Mouse (Mus musculus) heart, postnatal 4 days (tissue): Measurements from ENCODE around the gene Cox17. TPM values are rescaled to one million over a fixed set of nuclear protein-coding genes. Genes with fewer than 3 reads are reported as not detected.

Source experiments
- DNase-seq: peaks from one replicate; pipeline ENCODE4 v3.0.0; 2021
- total RNA-seq, 2 experiments: library from RNA; stranded (reverse); gene quantifications; 2 replicates each; pipeline ENCODE4 v1.2.3; 2021

The Cox17 gene
- total RNA-seq, 2 experiments from 2014 or later = 203 to 222 TPM

DNA sequence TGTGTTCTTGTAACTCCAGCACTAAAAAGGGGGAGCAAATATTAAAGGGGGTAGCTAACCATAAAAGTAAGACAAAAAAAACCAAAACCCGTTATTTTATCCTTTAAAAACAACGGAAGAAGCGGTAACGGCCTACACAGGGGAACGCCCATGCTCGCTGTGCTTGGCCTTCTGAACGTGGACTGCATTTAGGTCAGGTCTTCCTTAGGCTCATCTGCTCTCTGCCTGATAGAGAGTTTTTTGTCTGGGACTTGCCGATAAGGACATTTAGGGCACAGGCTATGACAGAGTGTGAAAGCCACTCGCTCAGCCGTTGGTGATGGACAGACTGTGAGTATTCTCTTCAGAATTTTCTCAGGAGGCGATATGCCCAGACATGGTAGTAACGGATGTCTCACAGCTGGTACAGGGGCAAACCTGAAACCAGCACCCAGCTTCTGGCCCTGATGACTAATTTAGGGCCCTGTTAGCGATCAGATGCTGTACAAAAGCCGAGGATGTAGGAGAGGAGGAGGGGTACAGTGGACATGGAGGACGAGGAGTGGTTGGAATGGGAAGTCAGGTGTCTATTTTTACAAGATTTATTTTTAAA, 25.0 kb downstream of the Cox17 start:
- no peak for DNase-seq

DNA sequence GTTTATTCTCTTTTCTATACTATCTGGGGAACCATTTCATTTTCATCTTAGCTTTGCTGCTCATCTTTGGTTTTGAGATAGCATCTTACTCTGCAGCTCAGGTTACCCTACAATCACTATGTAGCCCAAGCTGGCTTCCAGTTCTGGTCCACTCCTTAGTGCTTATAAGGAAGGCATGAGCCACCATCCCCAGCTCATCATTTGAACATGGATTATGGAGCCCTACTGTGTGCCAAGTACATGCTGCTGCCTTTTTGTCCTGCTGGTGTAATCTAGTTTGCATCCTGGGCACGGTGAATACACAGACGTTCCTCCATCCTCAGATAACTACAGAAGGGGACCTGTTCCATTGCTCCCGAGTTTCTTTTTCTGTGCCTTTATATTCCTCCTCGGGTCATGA, 26.1 kb downstream of the Cox17 start:
- no peak for DNase-seq

DNA sequence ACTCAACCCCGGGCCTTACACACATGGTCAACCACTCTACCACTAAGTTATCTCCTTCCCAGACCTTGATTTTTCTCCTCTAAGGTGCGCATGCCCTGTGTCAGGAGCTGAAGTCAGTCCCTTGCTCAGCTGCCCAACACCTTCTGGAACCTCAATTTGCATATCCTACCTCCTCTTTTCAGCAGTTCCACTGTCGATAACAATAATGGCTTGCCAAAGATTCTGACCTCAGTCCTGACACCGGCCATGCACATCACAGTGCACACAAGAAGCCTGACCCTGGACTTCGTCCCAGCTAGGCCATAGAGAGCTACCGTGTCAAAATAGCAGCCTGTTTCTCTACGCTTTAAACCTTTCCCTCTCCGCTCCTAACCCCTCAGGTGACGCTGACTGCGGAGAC, 26.6 kb downstream of the Cox17 start:
- peak; percentile 29 for DNase-seq

DNA sequence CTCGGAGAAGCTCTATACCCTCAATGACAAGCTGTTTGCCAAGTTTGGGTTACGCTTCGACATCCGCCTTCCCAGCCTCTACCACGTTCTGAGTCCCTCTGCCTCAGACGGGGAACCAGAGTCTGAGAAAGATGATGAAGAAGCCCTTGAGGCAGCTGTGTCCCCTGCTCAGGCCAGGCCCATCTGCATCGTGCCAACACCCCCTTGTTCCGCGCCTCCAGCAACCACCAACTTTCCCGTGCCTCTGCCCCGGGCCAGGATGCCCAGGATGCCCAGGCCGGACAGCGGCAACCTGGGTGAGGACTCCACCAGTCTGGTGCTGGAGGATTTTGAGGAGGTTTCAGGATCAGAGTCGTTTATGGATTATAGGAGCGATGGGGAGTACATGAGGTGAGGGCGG, 27.1 kb downstream of the Cox17 start:
- DNase-seq = no peak

DNA sequence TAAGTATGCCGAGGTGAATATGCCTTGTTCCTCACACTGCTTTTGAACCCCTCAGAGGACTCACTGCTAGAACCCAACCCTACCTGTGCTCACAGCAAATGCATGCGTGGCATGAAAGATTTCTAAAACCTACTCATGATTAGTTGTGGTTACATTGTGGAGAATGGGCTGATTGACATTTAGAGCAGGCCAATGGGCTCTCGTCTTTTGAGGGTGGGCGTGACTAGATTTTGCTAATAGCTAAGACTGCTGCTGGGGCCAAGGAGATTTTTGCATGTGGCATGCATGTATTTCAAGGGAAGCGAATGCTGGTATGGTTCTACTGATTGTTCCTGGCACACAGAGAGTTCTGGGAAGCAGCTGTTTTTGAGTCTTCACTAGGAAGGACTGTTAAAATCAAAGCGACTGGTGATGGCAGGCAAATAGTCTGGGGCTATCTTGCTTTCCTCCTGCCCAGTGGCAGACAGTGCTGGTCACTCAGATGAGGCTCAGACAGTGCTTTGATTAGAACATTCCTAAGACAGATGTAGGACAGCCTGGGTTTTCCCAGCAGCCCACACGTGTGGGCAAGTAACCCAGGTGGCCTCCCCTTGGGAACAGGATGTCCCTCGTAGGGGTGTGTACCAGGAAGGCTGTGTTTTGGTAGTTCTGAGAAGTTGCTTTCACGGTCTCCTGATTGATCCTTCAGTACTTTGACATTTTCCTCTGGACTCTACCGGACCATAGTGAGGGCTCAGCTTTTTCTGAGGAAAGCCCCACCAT, 27.8 kb downstream of the Cox17 start:
- no peak for DNase-seq

DNA sequence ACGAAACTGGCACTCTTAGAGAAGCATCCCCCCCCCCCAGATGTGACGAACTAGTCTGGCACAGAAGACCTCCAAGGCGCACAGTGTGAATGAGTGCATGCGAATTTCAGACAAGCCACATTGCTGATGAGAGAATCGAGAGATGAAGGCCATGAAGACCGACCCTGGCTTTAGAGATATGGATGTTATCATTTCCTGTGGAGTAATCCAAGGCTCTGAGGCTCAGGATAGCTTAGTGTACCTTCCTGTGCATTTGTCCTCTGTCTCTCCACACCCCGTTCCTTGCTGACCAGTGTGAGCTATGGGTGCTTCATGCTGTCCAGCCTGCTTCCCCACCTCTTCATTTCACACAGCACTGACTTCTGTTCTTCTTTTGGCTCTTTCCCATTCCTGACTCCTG, 28.4 kb downstream of the Cox17 start:
- no peak for DNase-seq

DNA sequence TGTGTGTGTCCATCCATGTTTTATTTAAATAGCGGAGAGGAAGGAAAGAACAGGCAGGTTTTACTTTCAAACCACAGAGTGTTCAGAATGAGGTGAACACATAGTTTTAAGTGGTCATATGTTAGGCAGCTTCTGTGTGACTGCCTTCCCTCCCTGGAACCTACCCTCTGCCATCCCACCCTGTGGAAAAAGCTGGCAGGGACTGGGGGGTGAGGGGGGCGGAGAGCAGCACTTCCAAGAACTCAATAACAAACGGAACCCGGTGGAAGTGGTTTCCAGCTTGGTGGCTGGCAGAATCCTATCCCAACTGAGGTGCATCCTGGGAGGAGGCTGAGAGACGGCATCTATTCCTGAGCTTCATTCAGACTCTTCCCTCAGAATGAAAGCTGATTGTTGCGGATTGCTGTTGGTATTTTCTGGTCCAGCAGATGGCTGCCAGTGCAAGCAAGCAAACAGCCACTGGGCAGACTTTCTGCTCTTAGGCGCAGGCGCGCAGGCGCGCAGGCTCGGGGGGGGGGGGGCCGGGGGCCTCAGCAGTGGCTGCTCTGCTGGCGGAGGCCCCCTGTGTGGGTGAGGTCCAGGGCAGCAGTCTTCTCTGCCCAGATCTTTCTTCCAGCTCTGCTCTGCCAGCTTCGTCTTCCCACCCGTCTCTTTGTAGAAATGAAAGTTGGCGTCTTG, 29.5 kb downstream of the Cox17 start:
- DNase-seq = peak; percentile 41

DNA sequence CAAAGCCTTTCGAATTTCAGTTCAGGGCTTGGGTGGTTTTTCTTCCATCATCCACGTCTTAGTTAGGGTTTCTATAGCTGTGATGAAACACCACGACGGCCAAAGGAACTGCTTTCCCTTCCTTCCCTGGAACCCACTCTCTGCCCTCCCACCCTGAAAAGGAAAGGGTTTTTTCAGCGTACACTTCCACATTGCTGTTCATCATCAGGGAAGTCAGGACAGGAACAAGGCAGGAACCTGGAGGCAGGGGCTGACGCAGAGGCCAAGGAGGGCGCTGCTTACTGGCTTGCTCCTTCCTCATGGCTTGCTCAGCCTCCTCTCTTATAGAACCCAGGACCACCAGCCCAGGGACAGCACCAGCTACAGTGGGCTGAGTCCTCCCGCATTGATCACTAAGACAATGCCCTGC, 30.1 kb downstream of the Cox17 start:
- peak; percentile 40 for DNase-seq

DNA sequence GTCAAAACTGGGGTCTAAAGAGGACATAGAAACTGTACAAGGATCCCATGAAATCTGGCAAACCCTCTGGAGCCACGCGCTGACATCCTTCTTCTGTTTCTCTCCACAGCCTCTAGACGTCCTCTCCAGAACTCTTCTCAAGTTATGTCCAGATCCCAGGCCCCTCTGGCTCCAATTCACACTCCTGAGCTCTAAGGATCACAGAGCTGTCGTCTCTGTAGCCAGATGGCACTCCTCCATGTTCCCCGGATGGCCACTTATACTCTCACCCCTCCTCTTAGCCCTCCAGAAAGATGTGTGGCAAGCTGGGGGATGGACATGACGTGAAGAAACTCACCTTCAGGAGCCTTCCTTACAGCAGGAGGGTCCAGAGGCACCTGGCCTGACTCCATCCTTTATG, 30.8 kb downstream of the Cox17 start:
- DNase-seq = peak; percentile 37

DNA sequence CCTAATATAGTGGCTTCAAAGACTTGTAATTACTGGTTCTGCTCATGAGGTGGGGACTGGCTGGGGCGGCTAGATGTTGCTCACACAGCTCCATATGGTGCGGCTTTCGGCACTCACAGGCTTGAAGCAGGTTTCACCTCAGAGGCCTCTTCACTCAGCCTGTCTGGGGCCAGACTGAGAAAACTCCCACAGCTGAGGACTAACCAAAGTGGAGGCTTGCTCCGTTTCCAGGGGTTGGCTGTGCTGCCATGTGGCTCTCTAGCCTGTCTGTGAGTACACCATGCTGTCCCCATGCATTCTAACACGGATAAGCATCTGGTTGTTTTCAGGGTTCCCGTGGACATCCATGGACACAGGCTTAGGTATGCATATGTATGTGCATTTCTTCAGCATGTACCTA, 31.8 kb downstream of the Cox17 start:
- peak; percentile 27 for DNase-seq

DNA sequence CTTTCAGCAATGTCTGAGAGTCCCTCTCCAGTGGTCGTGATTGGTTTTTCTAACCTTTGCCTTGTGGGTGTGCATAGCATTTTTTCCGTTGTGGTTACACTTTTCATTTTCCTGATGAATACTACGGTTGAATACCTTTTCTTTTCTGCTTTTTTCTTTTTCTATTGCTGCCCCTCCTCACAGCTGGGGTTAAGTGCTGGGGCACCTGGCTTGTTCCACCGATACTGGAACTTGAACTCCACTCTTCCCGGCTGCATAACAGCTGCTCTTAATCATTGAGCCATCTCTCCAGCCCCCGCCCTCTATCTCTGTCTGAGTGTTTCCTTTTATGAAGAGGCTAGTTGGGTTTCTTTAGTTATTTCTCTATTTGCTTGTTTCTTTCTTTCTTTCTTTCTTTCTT, 32.3 kb downstream of the Cox17 start:
- DNase-seq = no peak

DNA sequence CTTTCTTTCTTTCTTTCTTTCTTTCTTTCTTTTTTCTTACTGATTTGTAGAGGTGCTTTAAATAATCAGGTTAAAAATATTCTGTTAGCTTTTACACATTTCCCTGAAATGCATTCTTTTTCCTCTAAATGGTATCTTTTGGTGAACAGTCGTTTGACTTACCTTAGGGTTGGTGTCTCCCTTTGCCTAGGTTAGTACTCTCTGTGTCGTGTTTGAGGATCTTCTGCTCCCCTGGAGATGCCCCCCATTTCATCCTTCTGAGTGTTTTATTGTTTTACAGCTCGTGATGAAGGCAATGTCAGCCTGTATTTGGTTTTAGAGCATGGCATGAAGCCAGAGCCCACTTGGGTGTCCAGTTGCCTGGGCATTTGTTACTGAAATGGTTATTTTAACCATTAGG, 32.7 kb downstream of the Cox17 start:
- DNase-seq = no peak

DNA sequence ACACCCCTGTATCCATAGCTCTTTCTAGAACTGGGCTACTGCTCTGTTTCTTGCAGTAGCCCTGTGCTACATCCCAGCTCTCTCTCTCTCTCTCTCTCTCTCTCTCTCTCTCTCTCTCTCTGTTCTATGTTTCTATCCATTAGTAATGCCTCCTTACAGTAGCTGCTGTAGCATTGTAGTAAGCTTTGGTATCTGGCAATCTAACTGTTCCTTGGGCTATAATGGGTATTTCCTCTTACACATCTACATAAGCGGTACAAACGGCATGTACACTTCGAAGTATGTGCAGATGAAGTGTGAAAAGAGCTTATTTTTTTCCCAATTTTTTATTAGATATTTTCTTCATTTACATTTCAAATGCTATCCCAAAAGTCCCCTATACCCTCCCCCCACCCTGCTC, 33.1 kb downstream of the Cox17 start:
- DNase-seq = no peak

DNA sequence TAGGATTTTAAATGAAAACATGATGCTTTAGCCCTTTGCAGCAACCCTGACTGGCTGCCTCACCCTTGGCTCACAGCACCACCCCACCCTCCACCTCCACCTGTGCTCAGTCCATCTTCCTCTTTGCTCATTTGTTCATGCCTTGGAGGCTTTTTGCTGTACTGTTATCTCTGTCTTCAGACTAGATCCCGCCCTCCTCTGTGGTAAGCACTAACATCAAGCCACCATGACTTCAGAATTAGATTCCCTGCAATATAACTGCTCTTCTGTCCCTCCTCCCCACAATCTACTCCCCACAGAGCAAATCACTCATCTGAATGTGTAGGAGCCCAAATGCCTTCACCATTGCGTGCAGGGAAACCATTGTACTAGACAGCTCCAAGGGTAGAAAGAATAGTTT, 36.9 kb downstream of the Cox17 start:
- no peak for DNase-seq

DNA sequence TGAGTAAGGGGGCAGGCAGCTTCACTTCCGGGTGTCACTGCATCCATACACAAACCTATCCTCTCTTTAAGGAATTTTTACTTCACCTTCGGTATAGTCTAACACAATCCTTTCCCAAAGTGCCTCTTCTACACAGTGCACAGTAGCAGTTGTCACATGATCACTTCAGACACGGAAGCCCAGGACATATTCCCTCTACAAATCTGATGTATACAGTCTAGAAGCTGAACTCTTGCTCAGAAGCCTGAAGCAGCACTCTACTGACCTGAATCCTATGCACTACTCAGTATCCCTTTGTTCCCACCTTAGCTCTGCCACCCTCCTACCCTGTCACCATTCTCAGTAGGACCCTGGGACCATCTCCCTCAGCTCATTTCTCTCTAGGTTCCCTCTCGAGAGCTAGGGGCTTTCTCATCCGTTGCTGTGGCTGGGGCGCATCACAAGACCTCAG, 38.4 kb downstream of the Cox17 start:
- DNase-seq = no peak

DNA sequence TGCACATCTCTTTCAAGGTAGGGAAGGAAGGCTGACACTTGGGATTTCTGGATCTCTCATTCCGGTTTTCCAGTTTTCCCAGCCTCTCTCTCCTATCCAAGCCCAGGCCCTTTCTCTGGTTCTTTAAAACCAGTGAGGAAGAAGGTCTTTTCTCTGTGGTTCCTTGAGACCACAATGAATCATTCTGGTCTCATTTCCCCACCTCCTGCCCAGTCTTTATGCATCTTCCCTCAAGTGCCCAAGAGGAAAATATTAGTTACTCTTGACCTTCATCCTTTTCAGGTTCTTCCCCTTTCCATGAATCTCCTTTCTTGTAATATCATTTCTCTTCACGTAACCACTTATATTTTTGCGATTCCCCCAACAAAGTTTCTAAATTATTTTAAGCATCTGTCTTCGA, 38.9 kb downstream of the Cox17 start:
- no peak for DNase-seq

DNA sequence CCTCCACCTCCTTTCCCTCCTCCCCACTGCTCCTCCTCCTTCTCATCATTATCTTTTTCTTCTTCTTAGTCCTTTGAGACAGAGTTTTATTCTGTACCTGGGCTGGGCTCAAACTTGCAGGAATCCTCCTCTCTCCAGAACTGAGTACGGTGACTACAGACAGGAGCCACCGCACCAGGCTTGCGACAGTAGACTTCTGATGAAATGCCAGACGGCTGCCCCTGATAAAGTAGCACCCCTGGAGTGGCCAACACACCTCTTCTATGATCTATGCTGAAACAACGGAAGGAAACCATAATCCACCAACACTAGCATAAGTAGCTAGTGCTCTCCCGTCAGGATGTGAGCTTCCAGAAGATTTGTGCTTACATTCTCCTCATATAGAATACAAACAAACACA, 40.6 kb downstream of the Cox17 start:
- no peak for DNase-seq

DNA sequence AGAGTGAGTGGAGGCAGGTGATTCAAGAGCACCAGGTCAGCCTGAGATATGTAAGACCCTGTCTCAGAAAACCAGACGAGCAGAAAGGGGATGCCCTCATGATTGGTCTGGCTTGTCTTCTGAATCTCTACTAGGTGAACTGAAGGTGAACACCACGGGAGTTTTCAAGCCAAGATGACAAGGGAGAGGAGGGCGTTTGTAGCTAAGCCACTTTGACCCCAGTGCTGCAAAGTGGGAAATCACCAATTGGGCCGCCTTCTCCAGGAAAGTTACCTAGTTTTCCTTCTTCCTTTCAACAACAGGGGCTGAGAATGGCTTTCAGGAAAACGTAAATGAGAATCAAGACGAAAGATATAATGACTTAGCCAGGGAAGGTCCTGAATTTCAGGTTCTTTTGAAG, 42.0 kb downstream of the Cox17 start:
- no peak for DNase-seq

DNA sequence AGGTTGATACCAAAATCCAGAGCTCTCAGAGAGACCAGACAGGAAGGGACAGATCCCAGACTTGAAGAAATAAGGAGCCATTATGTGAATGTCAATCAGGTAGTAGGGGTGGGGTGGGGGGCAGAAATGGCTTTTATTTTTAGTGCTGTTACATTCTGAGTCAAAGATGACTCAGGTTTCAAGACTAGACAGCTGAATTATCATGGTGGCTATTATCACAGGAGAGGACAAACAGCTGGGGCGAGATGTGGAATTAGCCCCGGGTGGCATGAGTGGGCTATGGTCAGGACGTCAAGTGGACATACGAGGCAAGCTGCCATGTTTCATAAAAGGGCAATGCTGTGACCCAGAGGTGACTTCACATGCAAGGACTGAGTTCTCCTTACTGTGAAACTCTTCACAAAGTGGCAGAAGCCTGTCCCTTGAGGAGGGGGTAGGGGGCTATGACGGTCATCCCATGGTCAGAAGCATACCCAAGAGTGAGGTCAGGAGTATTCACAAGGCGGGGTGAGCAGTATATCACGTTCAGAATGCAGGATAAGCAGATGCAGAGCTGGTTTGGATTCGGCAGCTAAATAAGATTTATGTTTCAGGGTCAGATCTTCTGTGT, 42.6 kb downstream of the Cox17 start:
- no peak for DNase-seq

DNA sequence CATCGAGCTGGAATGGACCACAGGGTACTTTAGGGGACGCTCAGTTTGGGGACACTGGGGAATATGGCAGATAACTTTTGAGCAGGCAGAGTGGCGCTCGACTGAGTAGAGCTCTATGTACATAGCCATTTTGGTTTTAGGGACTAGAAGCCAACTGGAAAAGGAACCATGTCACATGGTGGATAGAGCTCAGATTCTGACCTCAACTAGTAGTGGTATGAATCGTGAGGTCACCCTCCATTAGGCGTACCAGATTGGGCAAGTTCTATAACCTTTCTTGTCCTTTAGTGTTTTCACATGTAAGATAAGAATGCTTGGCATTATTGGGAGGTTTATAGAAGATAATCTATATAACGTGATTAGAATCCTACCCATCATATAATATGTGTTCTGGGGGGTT, 43.5 kb downstream of the Cox17 start:
- DNase-seq = no peak

DNA sequence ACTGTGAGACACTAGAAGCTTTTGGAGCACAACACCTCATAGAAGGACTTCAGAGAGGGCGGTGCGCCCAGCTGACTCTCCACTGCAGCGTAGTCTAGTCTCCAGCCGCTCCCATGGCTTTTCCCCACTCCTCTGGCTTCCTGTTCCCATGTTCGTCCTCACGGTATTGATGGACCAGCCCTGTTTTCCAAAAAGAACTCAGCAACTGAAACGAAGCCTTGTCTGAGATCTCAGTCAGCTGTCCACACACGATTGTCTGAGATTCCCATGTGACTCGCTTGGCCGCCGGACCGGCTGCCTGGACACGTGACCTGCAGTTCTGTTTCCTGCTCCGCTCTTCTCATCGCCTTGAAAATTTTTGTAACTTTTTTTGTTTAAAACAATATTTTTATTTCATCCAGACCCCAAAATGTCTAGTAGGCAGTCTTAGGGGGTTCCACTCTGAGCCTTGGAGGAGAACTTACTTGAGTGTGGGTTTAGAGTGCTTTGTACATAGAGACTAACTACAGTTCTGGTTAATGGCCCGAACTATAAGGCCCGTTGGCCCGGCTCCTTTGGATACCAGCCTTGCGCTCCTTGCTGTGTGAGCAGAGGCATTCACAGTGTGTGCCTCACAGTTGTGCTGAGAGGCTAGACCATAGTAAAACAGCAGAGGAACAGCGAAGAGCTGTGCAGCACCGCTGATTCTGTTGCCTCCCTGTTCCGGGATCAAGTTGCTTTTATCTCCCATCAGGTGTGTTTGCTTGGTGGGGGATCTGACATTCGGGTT, 45.5 kb downstream of the Cox17 start:
- peak; percentile 79 for DNase-seq

DNA sequence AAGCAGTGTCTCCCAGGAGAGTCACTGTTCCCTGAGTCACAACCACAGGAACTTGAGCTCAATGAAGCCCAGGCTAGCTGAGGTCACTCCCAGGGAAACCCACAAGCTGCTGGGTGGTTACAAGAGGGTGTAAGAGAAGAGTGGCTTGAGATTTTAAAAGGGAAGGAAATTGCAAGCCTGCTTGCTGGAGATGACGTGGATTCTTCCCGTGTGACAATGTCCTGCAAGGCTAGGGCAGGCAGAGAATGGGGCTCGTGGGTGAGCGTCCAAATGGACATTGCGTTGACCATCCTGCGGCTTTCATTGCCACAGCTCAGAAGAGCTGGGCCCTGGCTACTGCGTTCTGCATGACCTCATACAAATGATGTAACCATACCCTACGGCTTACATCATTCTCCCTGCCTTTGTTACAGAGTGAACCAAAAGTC, 47.4 kb downstream of the Cox17 start:
- DNase-seq = no peak
